Mouse (Mus musculus): ENCODE data around the gene Myrfl. TPM values are rescaled to one million over a fixed set of nuclear protein-coding genes. Genes with fewer than 3 reads are reported as not detected.

Gene Myrfl
- polyA plus RNA-seq, 1 experiment from 2014 or later: 9.4 TPM

- no peaks in the 10 kb centered on the region for H3K4me1 ChIP-seq (ENCODE audit: control insufficient read depth, insufficient read depth, low read length)
- no peak for ATAC-seq
- no peak overlapping the region for H3K4me3 ChIP-seq (ENCODE audit: low read length)
- no peak overlapping the region for H3K27ac ChIP-seq (ENCODE audit: low read length)
- no peak overlapping the region for H3K9ac ChIP-seq (ENCODE audit: low read depth, low read length)
- 59% methylated on average over 9 of the region's 9 CpGs for WGBS
- H3K36me3 ChIP-seq (ENCODE audit: control insufficient read depth, insufficient read depth, low read length): no peaks in the 10 kb centered on the region
- no peak overlapping the region for H3K4me2 ChIP-seq (ENCODE audit: low read depth, low read length)
- no peaks in the 10 kb centered on the region for H3K9me3 ChIP-seq (ENCODE audit: control insufficient read depth, low read length)
- H3K27me3 ChIP-seq (replicated peaks; ENCODE audit: control insufficient read depth, insufficient read depth, low read length): no peaks in the 10 kb centered on the region
Measured at GRCm38 (mm10) chr10:116809383-116809782, 87.3 kb downstream of the Myrfl start.

- ATAC-seq: no peak
Measured at GRCm38 (mm10) chr10:116808556-116809353, 88.0 kb downstream of the Myrfl start.

GRCm38 (mm10) chr10:116802178-116802794 is 94.4 kb downstream of the Myrfl start:
- Histone ChIP-seq H3K27me3 (replicated peaks; ENCODE audit: control insufficient read depth, insufficient read depth, low read length) (no peaks in the 10 kb centered on the region), H3K9me3 (ENCODE audit: control insufficient read depth, low read length) (no peaks in the 10 kb centered on the region), H3K27ac (ENCODE audit: low read length) (no peak overlapping the region), H3K36me3 (ENCODE audit: control insufficient read depth, insufficient read depth, low read length) (no peaks in the 10 kb centered on the region), H3K9ac (ENCODE audit: low read depth, low read length) (no peak overlapping the region), H3K4me3 (ENCODE audit: low read length) (no peak overlapping the region), H3K4me1 (ENCODE audit: control insufficient read depth, insufficient read depth, low read length) (no peaks in the 10 kb centered on the region), H3K4me2 (ENCODE audit: low read depth, low read length) (no peak overlapping the region)
- 49% methylated on average over 5 of the region's 5 CpGs for WGBS
- ATAC-seq: no peak

More at GRCm38 (mm10) chr10:116808556-116809353, 88.0 kb downstream of the Myrfl start:
- 88% methylated on average over 10 of the region's 10 CpGs for whole genome bisulfite sequencing
- Histone ChIP-seq H3K27ac (ENCODE audit: low read length) (no peak overlapping the region), H3K4me1 (ENCODE audit: control insufficient read depth, insufficient read depth, low read length) (no peaks in the 10 kb centered on the region), H3K9me3 (ENCODE audit: control insufficient read depth, low read length) (no peaks in the 10 kb centered on the region), H3K4me3 (ENCODE audit: low read length) (no peak overlapping the region), H3K27me3 (replicated peaks; ENCODE audit: control insufficient read depth, insufficient read depth, low read length) (no peaks in the 10 kb centered on the region), H3K4me2 (ENCODE audit: low read depth, low read length) (no peak overlapping the region), H3K9ac (ENCODE audit: low read depth, low read length) (no peak overlapping the region), H3K36me3 (ENCODE audit: control insufficient read depth, insufficient read depth, low read length) (no peaks in the 10 kb centered on the region)

GRCm38 (mm10) chr10:116801281-116801680 is 95.4 kb downstream of the Myrfl start:
- Histone ChIP-seq H3K4me2 (ENCODE audit: low read depth, low read length) (no peak overlapping the region), H3K4me3 (ENCODE audit: low read length) (no peak overlapping the region), H3K27me3 (replicated peaks; ENCODE audit: control insufficient read depth, insufficient read depth, low read length) (no peaks in the 10 kb centered on the region), H3K4me1 (ENCODE audit: control insufficient read depth, insufficient read depth, low read length) (no peaks in the 10 kb centered on the region), H3K27ac (ENCODE audit: low read length) (no peak overlapping the region), H3K9me3 (ENCODE audit: control insufficient read depth, low read length) (no peaks in the 10 kb centered on the region), H3K9ac (ENCODE audit: low read depth, low read length) (no peak overlapping the region), H3K36me3 (ENCODE audit: control insufficient read depth, insufficient read depth, low read length) (no peaks in the 10 kb centered on the region)
- ATAC-seq: no peak
- 63% methylated on average over 4 of the region's 4 CpGs for WGBS

GRCm38 (mm10) chr10:116796066-116796465 is 100.7 kb downstream of the Myrfl start:
- Histone ChIP-seq H3K4me1 (ENCODE audit: control insufficient read depth, insufficient read depth, low read length) (no peaks in the 10 kb centered on the region), H3K27ac (ENCODE audit: low read length) (no peak overlapping the region), H3K4me2 (ENCODE audit: low read depth, low read length) (no peak overlapping the region), H3K27me3 (replicated peaks; ENCODE audit: control insufficient read depth, insufficient read depth, low read length) (no peaks in the 10 kb centered on the region), H3K36me3 (ENCODE audit: control insufficient read depth, insufficient read depth, low read length) (no peaks in the 10 kb centered on the region), H3K9me3 (ENCODE audit: control insufficient read depth, low read length) (no peaks in the 10 kb centered on the region), H3K9ac (ENCODE audit: low read depth, low read length) (no peak overlapping the region), H3K4me3 (ENCODE audit: low read length) (no peak overlapping the region)
- 67% methylated on average over 6 of the region's 6 CpGs for WGBS
- ATAC-seq: no peak

- H3K4me3 ChIP-seq (ENCODE audit: low read length): no peak overlapping the region
- no peaks in the 10 kb centered on the region for H3K36me3 ChIP-seq (ENCODE audit: control insufficient read depth, insufficient read depth, low read length)
- H3K4me2 ChIP-seq (ENCODE audit: low read depth, low read length): no peak overlapping the region
- no peak overlapping the region for H3K27ac ChIP-seq (ENCODE audit: low read length)
- no peaks in the 10 kb centered on the region for H3K9me3 ChIP-seq (ENCODE audit: control insufficient read depth, low read length)
- no peak overlapping the region for H3K9ac ChIP-seq (ENCODE audit: low read depth, low read length)
- no peaks in the 10 kb centered on the region for H3K4me1 ChIP-seq (ENCODE audit: control insufficient read depth, insufficient read depth, low read length)
- H3K27me3 ChIP-seq (replicated peaks; ENCODE audit: control insufficient read depth, insufficient read depth, low read length): no peaks in the 10 kb centered on the region
- ATAC-seq: no peak
Measured at GRCm38 (mm10) chr10:116789096-116789495, 107.6 kb downstream of the Myrfl start.

GRCm38 (mm10) chr10:116788431-116788830 is 108.3 kb downstream of the Myrfl start:
- no peak overlapping the region for H3K27ac ChIP-seq (ENCODE audit: low read length)
- no peak overlapping the region for H3K9ac ChIP-seq (ENCODE audit: low read depth, low read length)
- no peak for ATAC-seq
- no peaks in the 10 kb centered on the region for H3K9me3 ChIP-seq (ENCODE audit: control insufficient read depth, low read length)
- H3K4me2 ChIP-seq (ENCODE audit: low read depth, low read length): no peak overlapping the region
- no peaks in the 10 kb centered on the region for H3K36me3 ChIP-seq (ENCODE audit: control insufficient read depth, insufficient read depth, low read length)
- H3K4me3 ChIP-seq (ENCODE audit: low read length): no peak overlapping the region
- no peaks in the 10 kb centered on the region for H3K27me3 ChIP-seq (replicated peaks; ENCODE audit: control insufficient read depth, insufficient read depth, low read length)
- no peaks in the 10 kb centered on the region for H3K4me1 ChIP-seq (ENCODE audit: control insufficient read depth, insufficient read depth, low read length)

- 77% methylated on average over 6 of the region's 6 CpGs for WGBS
- no peak overlapping the region for H3K9ac ChIP-seq (ENCODE audit: low read depth, low read length)
Measured at GRCm38 (mm10) chr10:116784098-116784497, 112.6 kb downstream of the Myrfl start.

GRCm38 (mm10) chr10:116783020-116783419 is 113.7 kb downstream of the Myrfl start:
- H3K9ac ChIP-seq (ENCODE audit: low read depth, low read length): no peak overlapping the region
- H3K27me3 ChIP-seq (replicated peaks; ENCODE audit: control insufficient read depth, insufficient read depth, low read length): no peaks in the 10 kb centered on the region
- H3K4me1 ChIP-seq (ENCODE audit: control insufficient read depth, insufficient read depth, low read length): no peaks in the 10 kb centered on the region
- H3K27ac ChIP-seq (ENCODE audit: low read length): no peak overlapping the region
- no peaks in the 10 kb centered on the region for H3K9me3 ChIP-seq (ENCODE audit: control insufficient read depth, low read length)
- no peak for ATAC-seq
- no peaks in the 10 kb centered on the region for H3K36me3 ChIP-seq (ENCODE audit: control insufficient read depth, insufficient read depth, low read length)
- 71% methylated on average over 3 of the region's 5 CpGs for WGBS
- H3K4me2 ChIP-seq (ENCODE audit: low read depth, low read length): no peak overlapping the region
- H3K4me3 ChIP-seq (ENCODE audit: low read length): no peak overlapping the region

More at GRCm38 (mm10) chr10:116784098-116784497, 112.6 kb downstream of the Myrfl start:
- H3K4me1 ChIP-seq (ENCODE audit: control insufficient read depth, insufficient read depth, low read length): no peaks in the 10 kb centered on the region
- H3K4me3 ChIP-seq (ENCODE audit: low read length): no peak overlapping the region
- ATAC-seq: no peak
- no peaks in the 10 kb centered on the region for H3K9me3 ChIP-seq (ENCODE audit: control insufficient read depth, low read length)
- no peaks in the 10 kb centered on the region for H3K27me3 ChIP-seq (replicated peaks; ENCODE audit: control insufficient read depth, insufficient read depth, low read length)
- no peak overlapping the region for H3K4me2 ChIP-seq (ENCODE audit: low read depth, low read length)
- H3K36me3 ChIP-seq (ENCODE audit: control insufficient read depth, insufficient read depth, low read length): no peaks in the 10 kb centered on the region
- no peak overlapping the region for H3K27ac ChIP-seq (ENCODE audit: low read length)

Data from intestine, embryonic 16.5 days (tissue).